Mouse (Mus musculus): ENCODE measurements around the gene Fam193b. TPM values are rescaled to one million over a fixed set of nuclear protein-coding genes. Genes with fewer than 3 reads are reported as not detected.
A peak's percentile ranks its signal among the peaks of the same experiment; 100 is the strongest.
"Not testable (repeated sequence)": the region's sequence is repeated elsewhere in the genome, so short reads cannot be mapped to it uniquely, and the experiment has no call there.

Gene Fam193b
- polyA plus RNA-seq, 1 experiment from 2014 or later = 69.4 TPM

DNA sequence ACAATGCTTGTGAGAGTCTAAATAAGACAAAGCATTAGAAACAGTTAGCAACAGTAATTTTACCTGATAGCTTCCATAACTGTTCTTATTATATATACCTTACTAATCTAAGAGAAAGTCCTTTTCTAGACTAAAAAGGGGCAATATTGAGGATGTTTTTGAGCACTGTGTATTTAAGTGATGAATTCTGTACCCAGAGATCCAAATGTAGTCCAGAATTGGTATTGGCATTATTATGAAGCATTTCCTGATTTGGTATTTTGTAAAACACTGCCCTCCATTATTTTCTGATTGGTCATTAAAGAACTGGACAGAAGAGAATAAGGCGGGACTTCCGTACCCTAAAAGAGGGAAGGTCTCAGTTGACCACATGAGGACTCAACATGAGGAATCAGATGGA, 2.5 kb upstream of the Fam193b start, which contains the start of gene Tmed9:
Gene Tmed9, plus strand, starts transcription at position 301 of the 400 bp plus-strand sequence.
- Histone ChIP-seq H3K27me3 (no peaks in the 10 kb centered on the region), H3K4me1 (replicated peaks) (peaks cover 17% of the 10 kb centered on the region), H3K9ac (replicated peaks) (no peak within 1 kb of the TSS), H3K27ac (no peak within 1 kb of the TSS), H3K9me3 (peaks cover 5% of the 10 kb centered on the region; the same call in 1 of the 2 replicates), H3K4me2 (no peak within 1 kb of the TSS), H3K4me3 (replicated peaks) (no peak within 1 kb of the TSS), H3K36me3 (no peaks in the 10 kb centered on the region; the same call in 1 of the 2 replicates)
- 97% methylated on average over 2 of the region's 2 CpGs for WGBS
- no peak for ATAC-seq (ENCODE audit: insufficient number of reproducible peaks, insufficient read depth, low FRiP score, low TSS enrichment, low read depth)

- H3K27ac ChIP-seq = no peak overlapping the region
- 79% methylated on average over 2 of the region's 2 CpGs for whole genome bisulfite sequencing
- H3K9ac ChIP-seq (replicated peaks) = no peak overlapping the region
- peaks cover 7% of the 10 kb centered on the region; the same call in 1 of the 2 replicates for H3K36me3 ChIP-seq
- H3K4me2 ChIP-seq = peak overlapping the region; percentile 93; the same call in 1 of the 2 replicates
- no peaks in the 10 kb centered on the region for H3K27me3 ChIP-seq
- ATAC-seq (ENCODE audit: insufficient number of reproducible peaks, insufficient read depth, low FRiP score, low TSS enrichment, low read depth) = no peak
- peak overlapping the region; percentile 4; the same call in 1 of the 2 replicates for H3K4me3 ChIP-seq (replicated peaks)
- peaks cover 5% of the 10 kb centered on the region; the same call in 1 of the 2 replicates for H3K9me3 ChIP-seq
- peaks cover 17% of the 10 kb centered on the region for H3K4me1 ChIP-seq (replicated peaks)
Observed at GRCm38 (mm10) chr13:55571977-55572376, 1.1 kb upstream of the Fam193b start.

GRCm38 (mm10) chr13:55570286-55570973, 490 bp downstream of the Fam193b start:
- Histone ChIP-seq H3K27me3 (no peaks in the 10 kb centered on the region), H3K9ac (replicated peaks) (peak overlapping the region; percentile 95), H3K4me3 (replicated peaks) (peak overlapping the region; percentile 96), H3K36me3 (peaks cover 22% of the 10 kb centered on the region), H3K9me3 (peaks cover 5% of the 10 kb centered on the region; the same call in 1 of the 2 replicates), H3K4me1 (replicated peaks) (peaks cover 17% of the 10 kb centered on the region), H3K27ac (peak overlapping the region; percentile 95), H3K4me2 (peak overlapping the region; percentile 93)
- whole genome bisulfite sequencing = under 1% methylated on average over 39 of the region's 47 CpGs
- peak; percentile 66 for ATAC-seq (ENCODE audit: insufficient number of reproducible peaks, insufficient read depth, low FRiP score, low TSS enrichment, low read depth)

DNA sequence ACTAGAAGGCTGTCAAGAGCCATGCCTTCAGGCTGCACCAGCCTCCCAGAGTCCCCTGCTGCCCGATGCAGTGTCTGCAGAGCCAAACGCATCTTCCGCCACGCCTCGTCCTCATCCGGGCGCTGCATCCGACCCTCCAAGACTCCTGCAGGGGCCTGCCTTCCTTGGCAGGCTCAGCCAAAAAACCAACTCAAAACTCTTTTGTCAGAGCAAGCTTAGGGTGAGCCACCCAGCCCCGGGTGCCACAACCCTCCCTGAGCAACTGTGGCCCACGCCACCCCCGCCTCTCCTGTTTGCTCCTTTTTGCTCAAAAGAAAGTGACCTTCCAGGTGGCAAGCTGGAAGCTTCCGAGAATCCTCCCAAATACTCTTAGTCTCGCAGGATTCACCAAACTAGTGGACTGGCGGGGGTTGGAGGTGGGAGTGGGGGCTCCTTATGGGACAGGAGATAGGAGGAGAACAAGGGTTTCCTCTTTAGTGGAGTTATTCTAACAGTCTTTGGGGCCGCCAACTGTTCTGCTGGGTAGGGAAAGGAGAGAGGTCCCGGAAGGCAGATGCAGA, 1.1 kb downstream of the Fam193b start:
- no peak for ATAC-seq (ENCODE audit: insufficient number of reproducible peaks, insufficient read depth, low FRiP score, low TSS enrichment, low read depth)

GRCm38 (mm10) chr13:55568524-55568923, 2.4 kb downstream of the Fam193b start:
- H3K27ac ChIP-seq; H3K4me2 ChIP-seq; H3K27me3 ChIP-seq; H3K9me3 ChIP-seq; H3K9ac ChIP-seq (replicated peaks); H3K4me3 ChIP-seq (replicated peaks); ATAC-seq (ENCODE audit: insufficient number of reproducible peaks, insufficient read depth, low FRiP score, low TSS enrichment, low read depth): not testable (repeated sequence)
- 94% methylated on average over 4 of the region's 4 CpGs for whole genome bisulfite sequencing
- peaks cover 41% of the 10 kb centered on the region for H3K36me3 ChIP-seq
- peaks cover 23% of the 10 kb centered on the region for H3K4me1 ChIP-seq (replicated peaks)

More for the DNA sequence above, 1.1 kb downstream of the Fam193b start:
- Histone ChIP-seq H3K4me3 (replicated peaks) (peak overlapping the region; percentile 96), H3K4me2 (peak overlapping the region; percentile 93), H3K4me1 (replicated peaks) (peaks cover 17% of the 10 kb centered on the region), H3K27ac (peak overlapping the region; percentile 95), H3K36me3 (peaks cover 29% of the 10 kb centered on the region), H3K27me3 (no peaks in the 10 kb centered on the region), H3K9ac (replicated peaks) (peak overlapping the region; percentile 95), H3K9me3 (peaks cover 5% of the 10 kb centered on the region; the same call in 1 of the 2 replicates)
- WGBS = 10% methylated on average over 16 of the region's 16 CpGs

- 94% methylated on average over 2 of the region's 2 CpGs for WGBS
- Histone ChIP-seq H3K9ac (replicated peaks) (no peak overlapping the region), H3K36me3 (peaks cover 44% of the 10 kb centered on the region), H3K4me3 (replicated peaks) (no peak overlapping the region), H3K4me1 (replicated peaks) (peaks cover 23% of the 10 kb centered on the region), H3K27me3 (no peaks in the 10 kb centered on the region), H3K4me2 (no peak overlapping the region), H3K27ac (no peak overlapping the region), H3K9me3 (no peaks in the 10 kb centered on the region)
- ATAC-seq (ENCODE audit: insufficient number of reproducible peaks, insufficient read depth, low FRiP score, low TSS enrichment, low read depth) = no peak
Observed at GRCm38 (mm10) chr13:55567949-55568348, 3.0 kb downstream of the Fam193b start.

- Histone ChIP-seq H3K36me3 (peaks cover 47% of the 10 kb centered on the region), H3K9me3 (no peaks in the 10 kb centered on the region), H3K9ac (replicated peaks) (no peak overlapping the region), H3K4me2 (no peak overlapping the region), H3K4me3 (replicated peaks) (no peak overlapping the region), H3K27me3 (no peaks in the 10 kb centered on the region), H3K27ac (no peak overlapping the region), H3K4me1 (replicated peaks) (peaks cover 20% of the 10 kb centered on the region)
- ATAC-seq (ENCODE audit: insufficient number of reproducible peaks, insufficient read depth, low FRiP score, low TSS enrichment, low read depth) = no peak
- WGBS = 91% methylated on average over 6 of the region's 6 CpGs
Observed at GRCm38 (mm10) chr13:55567001-55567400, 3.9 kb downstream of the Fam193b start.

GRCm38 (mm10) chr13:55563266-55563879, 7.5 kb downstream of the Fam193b start:
- Histone ChIP-seq H3K27ac (0 out of 2 replicates have a peak overlapping the region, but pooled peaks have one; percentile 29), H3K4me2 (no peak overlapping the region), H3K4me3 (replicated peaks) (no peak overlapping the region), H3K36me3 (peaks cover 66% of the 10 kb centered on the region), H3K9me3 (no peaks in the 10 kb centered on the region), H3K9ac (replicated peaks) (no peak overlapping the region), H3K4me1 (replicated peaks) (peaks cover 6% of the 10 kb centered on the region; the same call in 1 of the 2 replicates), H3K27me3 (no peaks in the 10 kb centered on the region)
- 67% methylated on average over 7 of the region's 7 CpGs for WGBS
- ATAC-seq (ENCODE audit: insufficient number of reproducible peaks, insufficient read depth, low FRiP score, low TSS enrichment, low read depth) = no peak

GRCm38 (mm10) chr13:55557499-55557898, 13.4 kb downstream of the Fam193b start:
- H3K4me3 ChIP-seq (replicated peaks) = no peak overlapping the region
- H3K9me3 ChIP-seq = no peaks in the 10 kb centered on the region
- H3K4me1 ChIP-seq (replicated peaks) = no peaks in the 10 kb centered on the region
- no peaks in the 10 kb centered on the region for H3K27me3 ChIP-seq
- no peak overlapping the region for H3K4me2 ChIP-seq
- no peak overlapping the region for H3K9ac ChIP-seq (replicated peaks)
- 0 out of 2 replicates have a peak overlapping the region, but pooled peaks have one; percentile 7 for H3K27ac ChIP-seq
- H3K36me3 ChIP-seq = peaks cover 62% of the 10 kb centered on the region
- no peak for ATAC-seq (ENCODE audit: insufficient number of reproducible peaks, insufficient read depth, low FRiP score, low TSS enrichment, low read depth)
- 78% methylated on average over 6 of the region's 6 CpGs for WGBS

DNA sequence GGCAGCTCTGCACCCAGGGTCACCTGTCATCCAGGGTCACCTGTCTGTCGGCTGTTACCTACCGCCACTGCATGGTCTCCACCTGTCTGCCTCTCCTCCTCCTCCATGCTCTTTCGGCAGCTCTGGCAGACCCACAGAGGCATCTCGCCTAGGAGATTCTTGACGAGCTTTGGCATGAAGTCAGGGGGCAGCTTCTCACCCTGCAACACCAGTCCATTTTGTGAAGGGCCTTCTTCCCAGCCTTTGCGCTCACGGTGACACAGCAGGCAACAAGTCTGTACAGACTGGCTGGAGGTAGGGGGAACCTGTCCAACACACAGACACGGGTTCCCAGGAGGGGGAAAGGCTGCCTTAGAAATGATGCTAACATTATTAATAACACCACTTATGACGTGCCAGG, 15.0 kb downstream of the Fam193b start:
- H3K9ac ChIP-seq (replicated peaks) = no peak overlapping the region
- H3K36me3 ChIP-seq = peaks cover 68% of the 10 kb centered on the region
- H3K4me2 ChIP-seq = no peak overlapping the region
- H3K9me3 ChIP-seq = no peaks in the 10 kb centered on the region
- ATAC-seq (ENCODE audit: insufficient number of reproducible peaks, insufficient read depth, low FRiP score, low TSS enrichment, low read depth) = no peak
- no peaks in the 10 kb centered on the region for H3K27me3 ChIP-seq
- 93% methylated on average over 9 of the region's 9 CpGs for WGBS
- no peak overlapping the region for H3K4me3 ChIP-seq (replicated peaks)
- H3K4me1 ChIP-seq (replicated peaks) = no peaks in the 10 kb centered on the region
- no peak overlapping the region for H3K27ac ChIP-seq

- no peak for ATAC-seq (ENCODE audit: insufficient number of reproducible peaks, insufficient read depth, low FRiP score, low TSS enrichment, low read depth)
- Histone ChIP-seq H3K27me3 (no peaks in the 10 kb centered on the region), H3K9me3 (no peaks in the 10 kb centered on the region), H3K27ac (no peak overlapping the region), H3K4me2 (no peak overlapping the region), H3K4me1 (replicated peaks) (no peaks in the 10 kb centered on the region), H3K9ac (replicated peaks) (no peak overlapping the region), H3K36me3 (peaks cover 100% of the 10 kb centered on the region), H3K4me3 (replicated peaks) (no peak overlapping the region)
- WGBS = 94% methylated on average over 15 of the region's 15 CpGs
Observed at GRCm38 (mm10) chr13:55549061-55549460, 21.9 kb downstream of the Fam193b start.

All from limb, embryonic 12.5 days (tissue).